Mouse (Mus musculus): ENCODE results near the gene Nav3.

The Nav3 gene

GRCm38 (mm10) chr10:110455838-110456493 lies at the start of gene Nav3:
Nav3 (minus strand) TSS chr10:110456204.
- in situ Hi-C loops (cut with MboI; ENCODE audit: low pct_unique_long_range_greater_than_20kb in 1 of 2, low sequenced_read_pairs in 2 of 2, unreplicated experiment in 1 of 2) = no loop called here

GRCm38 (mm10) chr10:110485306-110485705 lies 29.3 kb upstream of the Nav3 start:
- in situ Hi-C loops (cut with MboI; ENCODE audit: low pct_unique_long_range_greater_than_20kb in 1 of 2, low sequenced_read_pairs in 2 of 2, unreplicated experiment in 1 of 2) = no loop called here

GRCm38 (mm10) chr10:110484822-110485221 lies 28.8 kb upstream of the Nav3 start:
- in situ Hi-C loops (cut with MboI; ENCODE audit: low pct_unique_long_range_greater_than_20kb in 1 of 2, low sequenced_read_pairs in 2 of 2, unreplicated experiment in 1 of 2) = no loop called here

GRCm38 (mm10) chr10:110479189-110479588 lies 23.2 kb upstream of the Nav3 start:
- in situ Hi-C loops (cut with MboI; ENCODE audit: low pct_unique_long_range_greater_than_20kb in 1 of 2, low sequenced_read_pairs in 2 of 2, unreplicated experiment in 1 of 2) = no loop called here

GRCm38 (mm10) chr10:110477689-110478314 lies 21.8 kb upstream of the Nav3 start:
- in situ Hi-C loops (cut with MboI; ENCODE audit: low pct_unique_long_range_greater_than_20kb in 1 of 2, low sequenced_read_pairs in 2 of 2, unreplicated experiment in 1 of 2) = no loop called here

DNA sequence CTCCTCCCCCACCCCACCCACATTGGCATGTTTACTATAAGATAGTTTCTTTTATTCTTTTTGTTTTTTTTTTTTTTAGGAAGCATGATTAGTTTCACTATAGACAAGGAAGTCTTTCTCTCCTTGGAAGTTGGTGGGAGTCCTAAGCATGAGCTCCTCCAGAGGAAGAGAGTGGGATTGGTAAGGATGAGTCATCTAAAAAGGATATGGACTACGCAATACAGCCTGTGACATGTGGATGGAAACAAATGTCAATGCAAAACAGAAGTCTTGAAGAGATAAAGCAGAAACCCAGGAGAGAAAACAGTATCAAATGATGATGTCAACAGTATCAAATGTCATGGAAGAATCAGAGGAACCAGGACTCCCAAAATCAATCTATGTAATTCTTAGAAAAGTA lies 18.1 kb upstream of the Nav3 start:
- in situ Hi-C loops (cut with MboI; ENCODE audit: low pct_unique_long_range_greater_than_20kb in 1 of 2, low sequenced_read_pairs in 2 of 2, unreplicated experiment in 1 of 2) = no loop called here

DNA sequence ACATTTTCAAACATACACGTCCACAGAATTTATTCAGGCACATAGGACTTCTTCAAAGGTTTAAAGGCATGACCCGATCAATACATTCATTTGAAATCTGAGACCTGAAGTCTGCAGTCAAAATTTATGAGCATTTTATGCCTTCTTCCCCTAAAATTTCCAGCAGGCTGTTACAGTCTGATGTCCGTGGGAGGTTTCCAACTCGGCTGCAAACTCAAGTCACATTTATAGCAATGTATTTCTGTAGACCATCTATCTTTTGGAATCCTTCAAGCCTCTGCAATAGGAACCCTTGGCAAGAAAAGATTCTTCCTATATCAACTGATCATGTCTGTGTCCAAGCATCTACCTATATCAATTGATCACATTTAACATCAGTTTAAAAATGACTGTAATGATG lies 13.4 kb upstream of the Nav3 start:
- in situ Hi-C loops (cut with MboI; ENCODE audit: low pct_unique_long_range_greater_than_20kb in 1 of 2, low sequenced_read_pairs in 2 of 2, unreplicated experiment in 1 of 2) = no loop called here

GRCm38 (mm10) chr10:110455063-110455837 lies 754 bp downstream of the Nav3 start:
- in situ Hi-C loops (cut with MboI; ENCODE audit: low pct_unique_long_range_greater_than_20kb in 1 of 2, low sequenced_read_pairs in 2 of 2, unreplicated experiment in 1 of 2) = no loop called here

- in situ Hi-C loops (cut with MboI; ENCODE audit: low pct_unique_long_range_greater_than_20kb in 1 of 2, low sequenced_read_pairs in 2 of 2, unreplicated experiment in 1 of 2) = no loop called here
These were observed 2.4 kb downstream of the Nav3 start for GRCm38 (mm10) chr10:110453566-110453965.

DNA sequence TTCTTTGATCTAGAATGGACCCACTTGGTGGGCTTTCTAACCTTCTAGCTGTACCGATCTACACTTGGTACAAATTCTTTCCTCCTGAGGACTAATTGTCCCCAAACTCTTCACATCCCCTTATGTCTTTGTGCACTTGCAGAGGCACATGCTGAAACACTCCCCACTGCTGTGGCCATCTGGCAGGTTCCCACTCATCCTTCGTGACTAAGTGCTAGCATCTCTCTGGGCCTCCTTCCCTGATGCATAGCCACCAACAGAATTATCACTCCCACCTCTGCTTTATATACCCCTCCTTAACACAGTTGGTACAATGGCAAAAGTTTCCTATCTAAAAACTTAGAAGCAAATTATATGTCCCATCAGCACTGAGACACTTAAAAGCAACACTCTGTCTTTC lies 15.6 kb downstream of the Nav3 start:
- in situ Hi-C loops (cut with MboI; ENCODE audit: low pct_unique_long_range_greater_than_20kb in 1 of 2, low sequenced_read_pairs in 2 of 2, unreplicated experiment in 1 of 2) = no loop called here

DNA sequence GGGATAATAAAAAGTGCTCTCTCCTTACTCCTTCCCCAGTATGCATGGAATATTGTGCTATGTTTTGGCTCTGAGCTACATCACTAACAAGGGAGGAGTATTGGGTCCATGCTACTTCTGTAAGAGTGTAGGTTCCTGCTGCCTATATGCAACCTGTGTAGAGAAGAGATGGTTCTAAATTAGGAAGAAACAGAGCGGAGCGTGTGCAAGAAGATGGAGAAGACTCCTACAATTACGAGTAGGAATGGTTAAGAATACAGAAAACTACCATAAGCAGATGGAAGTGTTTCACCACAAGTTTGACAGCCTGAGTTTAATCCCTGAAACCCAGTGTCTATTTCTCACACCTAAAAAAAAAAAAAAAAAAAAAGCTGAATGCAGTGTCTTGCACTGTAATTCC lies 24.9 kb downstream of the Nav3 start:
- in situ Hi-C loops (cut with MboI; ENCODE audit: low pct_unique_long_range_greater_than_20kb in 1 of 2, low sequenced_read_pairs in 2 of 2, unreplicated experiment in 1 of 2) = no loop called here

- in situ Hi-C loops (cut with MboI; ENCODE audit: low pct_unique_long_range_greater_than_20kb in 1 of 2, low sequenced_read_pairs in 2 of 2, unreplicated experiment in 1 of 2) = no loop called here
These were observed 26.4 kb downstream of the Nav3 start for GRCm38 (mm10) chr10:110429578-110429977.

DNA sequence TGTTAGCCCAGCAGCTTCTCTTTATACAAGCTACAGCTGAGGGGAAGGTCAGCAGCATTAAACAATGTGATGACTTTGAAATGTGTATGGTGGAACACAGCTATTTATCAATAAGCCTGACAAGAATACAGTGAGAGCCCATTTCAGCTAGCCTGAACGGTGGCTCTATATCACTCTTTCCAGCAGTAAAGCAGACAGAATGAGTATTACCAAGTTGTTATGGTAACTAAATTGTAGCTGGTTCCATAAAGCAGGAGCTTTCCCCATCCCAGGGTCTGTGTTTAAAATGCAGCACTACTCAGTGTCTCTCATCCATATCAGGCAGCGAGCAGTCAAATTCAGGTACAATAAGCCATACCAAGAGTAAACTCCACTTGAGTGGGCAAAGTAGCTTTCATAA lies 27.0 kb downstream of the Nav3 start:
- in situ Hi-C loops (cut with MboI; ENCODE audit: low pct_unique_long_range_greater_than_20kb in 1 of 2, low sequenced_read_pairs in 2 of 2, unreplicated experiment in 1 of 2) = no loop called here

GRCm38 (mm10) chr10:110421533-110421932 lies 34.5 kb downstream of the Nav3 start:
- in situ Hi-C loops (cut with MboI; ENCODE audit: low pct_unique_long_range_greater_than_20kb in 1 of 2, low sequenced_read_pairs in 2 of 2, unreplicated experiment in 1 of 2) = no loop called here

- in situ Hi-C loops (cut with MboI; ENCODE audit: low pct_unique_long_range_greater_than_20kb in 1 of 2, low sequenced_read_pairs in 2 of 2, unreplicated experiment in 1 of 2) = no loop called here
These were observed 39.0 kb downstream of the Nav3 start for GRCm38 (mm10) chr10:110417003-110417402.

DNA sequence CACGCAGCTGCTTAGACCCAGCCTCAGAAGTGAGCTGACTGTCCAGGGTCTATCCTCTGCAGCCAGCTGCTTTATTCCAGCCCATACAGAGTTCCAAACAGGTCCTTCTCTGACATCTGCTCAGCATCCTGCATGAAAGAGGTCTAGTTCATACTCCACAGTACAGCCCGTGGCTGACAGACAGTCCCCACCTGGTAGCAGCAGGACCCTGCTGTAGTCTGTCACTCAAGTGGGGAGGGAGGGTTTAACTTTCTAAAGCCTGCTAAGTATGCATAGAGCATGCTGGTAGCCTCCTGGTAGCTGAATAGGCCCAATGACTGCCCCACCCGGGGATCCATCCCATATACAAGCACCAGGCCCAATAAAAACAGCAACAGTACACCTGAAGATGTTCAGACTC lies 40.4 kb downstream of the Nav3 start:
- in situ Hi-C loops (cut with MboI; ENCODE audit: low pct_unique_long_range_greater_than_20kb in 1 of 2, low sequenced_read_pairs in 2 of 2, unreplicated experiment in 1 of 2) = no loop called here

DNA sequence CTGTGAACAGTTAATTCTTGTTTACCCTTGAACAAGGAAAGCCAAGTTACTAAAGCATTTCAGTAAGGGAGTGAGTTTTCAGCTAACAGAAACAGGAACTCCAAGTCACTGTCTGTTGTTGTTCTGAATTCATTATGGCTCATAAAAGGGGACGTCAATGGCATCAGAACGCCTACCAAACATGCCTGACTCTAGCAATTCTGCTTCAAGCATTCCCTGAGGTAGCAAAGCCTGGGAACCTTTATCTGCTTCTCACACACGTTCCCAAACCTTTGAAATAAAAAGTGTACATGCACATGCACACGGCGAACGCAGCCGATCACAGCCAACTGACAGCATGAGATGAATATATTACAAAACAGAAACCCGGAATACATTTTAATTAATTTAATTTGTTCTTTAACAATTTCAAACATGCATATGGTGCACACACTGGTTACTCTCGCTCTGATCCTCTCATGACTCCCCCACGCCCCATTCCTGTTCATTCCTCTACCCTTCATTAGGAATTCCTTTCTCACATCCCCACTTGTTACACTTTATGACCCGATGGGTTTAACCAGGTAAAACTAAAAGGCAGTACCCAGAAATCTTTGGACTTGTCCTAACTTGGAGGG lies 42.6 kb downstream of the Nav3 start:
- in situ Hi-C loops (cut with MboI; ENCODE audit: low pct_unique_long_range_greater_than_20kb in 1 of 2, low sequenced_read_pairs in 2 of 2, unreplicated experiment in 1 of 2) = no loop called here

GRCm38 (mm10) chr10:110402950-110403349 lies 53.1 kb downstream of the Nav3 start:
- in situ Hi-C loops (cut with MboI; ENCODE audit: low pct_unique_long_range_greater_than_20kb in 1 of 2, low sequenced_read_pairs in 2 of 2, unreplicated experiment in 1 of 2) = no loop called here

- in situ Hi-C loops (cut with MboI; ENCODE audit: low pct_unique_long_range_greater_than_20kb in 1 of 2, low sequenced_read_pairs in 2 of 2, unreplicated experiment in 1 of 2) = no loop called here
These were observed 55.4 kb downstream of the Nav3 start for GRCm38 (mm10) chr10:110400642-110401041.

All from mouse embryonic stem cell (cell line).